Mouse (Mus musculus) liver, embryonic 11.5 days (tissue): Measurements from ENCODE around the gene Rps2. TPM values are rescaled to one million over a fixed set of nuclear protein-coding genes. Genes with fewer than 3 reads are reported as not detected.

Experiments
- ATAC-seq: fragments of 200-750 bp; cut with Nextera tagmentation; replicated peaks from 2 replicates; pipeline ENCODE4 v1.8.0; 2017; ENCODE audit warnings: moderate number of reproducible peaks, mild to moderate bottlenecking, moderate TSS enrichment, moderate library complexity; ENCODE audit not compliant: low FRiP score
- DNase-seq: peaks from one replicate; pipeline ENCODE4 v3.0.0-alpha.2; 2017; ENCODE audit warnings: low spot score
- H3K27ac ChIP-seq: fragments of 300-500 bp; sonication (generic); 2 replicates; pipeline ENCODE4 v1.5.1; 2014; ENCODE audit warnings: mild to moderate bottlenecking, low read depth, low read length, control low read depth
- H3K27me3 ChIP-seq: fragments of 300-500 bp; sonication (generic); replicated peaks from 2 replicates; pipeline ENCODE4 v1.6.1; 2014; ENCODE audit warnings: low read length, mixed read lengths; ENCODE audit not compliant: control insufficient read depth, insufficient read depth
- H3K36me3 ChIP-seq: fragments of 300-500 bp; sonication (generic); 2 replicates; pipeline ENCODE4 v1.6.1; 2014; ENCODE audit warnings: mild to moderate bottlenecking, low read length, moderate library complexity, mixed read lengths; ENCODE audit not compliant: control insufficient read depth, insufficient read depth
- H3K4me1 ChIP-seq: fragments of 300-500 bp; sonication (generic); replicated peaks from 2 replicates; pipeline ENCODE4 v1.6.1; 2014; ENCODE audit warnings: low read length, mixed read lengths; ENCODE audit not compliant: control insufficient read depth, insufficient read depth
- H3K4me2 ChIP-seq: fragments of 300-500 bp; sonication (generic); 2 replicates; pipeline ENCODE4 v1.6.1; 2014; ENCODE audit warnings: mild to moderate bottlenecking, control low read depth, moderate library complexity
- H3K4me3 ChIP-seq: fragments of 300-500 bp; sonication (generic); 2 replicates; pipeline ENCODE4 v1.5.1; 2014; ENCODE audit warnings: low read depth, low read length, control low read depth
- H3K9ac ChIP-seq: fragments of 300-500 bp; sonication (generic); 2 replicates; pipeline ENCODE4 v1.6.1; 2014; ENCODE audit warnings: low read depth, low read length, control low read depth
- H3K9me3 ChIP-seq: fragments of 300-500 bp; sonication (generic); 2 replicates; pipeline ENCODE4 v1.6.1; 2016; ENCODE audit warnings: low read length, inconsistent platforms, mixed read lengths; ENCODE audit not compliant: control insufficient read depth
- WGBS: fragments of 180-500 bp; shearing (Covaris S2); extraction: QIAGEN DNeasy Blood & Tissue Kit; methylation state at CpG from one replicate; pipeline ENCODE4 v1.1.7; 2014; 5-methylcytosine and 5-hydroxymethylcytosine counted together
- polyA plus RNA-seq: library from polyadenylated mRNA; unstranded; fragments of >200 nt; fragmentation: Nextera tagmentation; extraction: Ambion mirVana; gene quantifications from 2 replicates; pipeline ENCODE4 v1.2.1, GENCODE M21; 2014

Gene Rps2
- polyA plus RNA-seq, 1 experiment from 2014 or later, result 2,225 TPM

DNA sequence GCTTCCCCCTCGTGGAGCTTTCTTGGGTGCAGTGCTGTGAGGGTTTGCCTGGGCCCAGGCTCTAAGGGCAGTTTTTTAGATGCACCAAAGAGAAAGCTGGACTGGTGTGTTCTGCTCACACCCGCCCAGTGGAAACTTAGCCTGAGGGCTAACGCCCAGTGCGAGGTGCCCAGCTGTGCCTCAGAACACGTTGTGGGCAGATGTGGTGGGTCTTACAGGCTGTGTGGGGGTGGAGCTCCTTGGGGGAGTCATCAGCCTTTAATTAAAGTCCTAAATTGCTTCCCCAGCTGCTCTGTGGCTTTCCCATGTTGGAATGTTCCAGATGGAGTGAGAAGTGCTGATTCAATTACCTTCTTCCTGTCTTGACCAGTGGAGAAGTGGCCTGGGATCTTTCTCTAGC is 43.2 kb downstream of the Rps2 start:
- H3K4me2 ChIP-seq, result no peak overlapping the region
- ATAC-seq (no peak), DNase-seq (no peak)
- no peak overlapping the region for H3K9ac ChIP-seq
- H3K4me1 ChIP-seq, result no peaks in the 10 kb centered on the region
- peaks cover 20% of the 10 kb centered on the region for H3K27me3 ChIP-seq
- H3K9me3 ChIP-seq, result no peaks in the 10 kb centered on the region
- no peak overlapping the region for H3K4me3 ChIP-seq
- 50% methylated on average over 5 of the region's 5 CpGs for WGBS
- no peak overlapping the region for H3K27ac ChIP-seq
- no peaks in the 10 kb centered on the region for H3K36me3 ChIP-seq

DNA sequence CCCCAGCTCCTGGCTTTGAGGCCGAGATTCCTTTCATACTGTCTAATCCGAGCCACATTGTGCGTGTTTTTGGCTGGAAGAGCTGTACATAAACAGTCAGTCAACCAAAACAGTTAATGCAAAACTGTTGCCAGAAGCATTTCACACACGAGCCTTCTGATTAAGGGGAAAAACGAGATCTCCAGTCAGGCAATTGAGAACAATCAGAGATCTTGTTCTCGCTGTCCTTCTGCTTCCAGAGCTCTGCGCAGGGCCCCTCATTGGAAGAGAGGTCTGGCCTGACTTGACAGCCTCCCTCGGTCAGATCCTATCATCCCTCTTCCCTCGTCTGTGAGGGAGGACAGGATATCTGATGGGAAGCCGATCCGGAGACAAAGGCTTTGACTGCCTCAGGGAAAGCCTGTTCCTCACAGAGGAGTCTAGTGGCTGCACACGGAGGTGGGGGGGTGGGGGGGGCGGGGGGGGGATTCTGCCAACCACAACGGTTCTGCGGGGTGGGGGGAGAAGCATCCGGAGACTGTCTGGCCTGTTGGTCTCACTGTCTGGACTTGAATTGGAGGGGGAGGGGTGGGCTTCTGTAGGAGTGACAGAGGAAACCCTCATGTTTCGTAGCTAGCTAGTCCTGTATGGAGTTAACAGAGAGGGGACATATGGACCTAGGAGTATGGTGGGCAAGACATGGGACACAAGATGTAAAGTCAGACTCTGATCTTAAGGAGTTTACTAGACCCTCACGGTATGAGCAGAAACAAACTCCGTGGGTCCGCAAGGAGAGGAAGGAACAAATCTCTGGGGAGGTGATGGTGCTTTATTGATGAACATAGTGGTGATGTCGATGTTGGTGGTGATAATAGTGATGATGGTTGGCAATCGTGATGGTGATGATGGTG is 47.3 kb downstream of the Rps2 start:
- no peak overlapping the region for H3K4me3 ChIP-seq
- WGBS, result 41% methylated on average over 21 of the region's 22 CpGs
- H3K27me3 ChIP-seq, result peaks cover 22% of the 10 kb centered on the region
- no peak overlapping the region for H3K27ac ChIP-seq
- no peak overlapping the region for H3K4me2 ChIP-seq
- no peaks in the 10 kb centered on the region for H3K36me3 ChIP-seq
- ATAC-seq, result no peak
- no peaks in the 10 kb centered on the region for H3K4me1 ChIP-seq
- no peak overlapping the region for H3K9ac ChIP-seq
- DNase-seq, result no peak
- no peaks in the 10 kb centered on the region for H3K9me3 ChIP-seq

DNA sequence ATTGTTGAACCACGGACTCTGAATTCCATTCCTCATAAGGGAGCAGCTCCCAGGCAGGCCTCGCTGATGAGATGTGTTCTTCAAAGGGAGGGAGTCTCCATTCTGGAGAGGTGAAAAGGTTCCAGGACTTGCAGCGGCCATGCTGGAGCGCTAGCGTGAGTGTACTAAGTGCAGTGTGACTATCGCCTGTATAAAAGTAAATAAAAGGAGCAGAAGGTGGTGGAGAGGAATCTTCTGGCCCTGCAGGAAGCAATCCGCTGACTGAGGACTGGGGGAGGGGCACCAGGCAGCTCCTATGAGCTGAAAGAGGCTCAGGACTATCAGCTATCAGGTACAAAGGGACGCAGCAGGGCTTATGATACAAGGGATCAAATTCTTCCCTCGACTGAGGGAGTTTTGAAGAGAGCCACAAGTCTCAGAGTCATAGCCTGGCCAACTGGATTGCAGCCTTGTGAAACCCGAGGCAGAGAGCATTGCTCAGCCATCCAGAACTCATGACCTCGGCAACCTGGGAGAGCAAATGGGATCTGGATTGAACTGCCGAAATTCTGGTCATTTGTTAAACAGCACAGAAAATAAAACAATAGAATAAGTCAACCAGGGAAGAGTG is 48.5 kb downstream of the Rps2 start:
- ATAC-seq (no peak), DNase-seq (no peak)
- WGBS, result 27% methylated on average over 12 of the region's 12 CpGs
- no peak overlapping the region for H3K4me3 ChIP-seq
- no peak overlapping the region for H3K9ac ChIP-seq
- H3K9me3 ChIP-seq, result no peaks in the 10 kb centered on the region
- no peaks in the 10 kb centered on the region for H3K4me1 ChIP-seq
- no peak overlapping the region for H3K4me2 ChIP-seq
- no peak overlapping the region for H3K27ac ChIP-seq
- H3K27me3 ChIP-seq, result peaks cover 19% of the 10 kb centered on the region
- no peaks in the 10 kb centered on the region for H3K36me3 ChIP-seq

DNA sequence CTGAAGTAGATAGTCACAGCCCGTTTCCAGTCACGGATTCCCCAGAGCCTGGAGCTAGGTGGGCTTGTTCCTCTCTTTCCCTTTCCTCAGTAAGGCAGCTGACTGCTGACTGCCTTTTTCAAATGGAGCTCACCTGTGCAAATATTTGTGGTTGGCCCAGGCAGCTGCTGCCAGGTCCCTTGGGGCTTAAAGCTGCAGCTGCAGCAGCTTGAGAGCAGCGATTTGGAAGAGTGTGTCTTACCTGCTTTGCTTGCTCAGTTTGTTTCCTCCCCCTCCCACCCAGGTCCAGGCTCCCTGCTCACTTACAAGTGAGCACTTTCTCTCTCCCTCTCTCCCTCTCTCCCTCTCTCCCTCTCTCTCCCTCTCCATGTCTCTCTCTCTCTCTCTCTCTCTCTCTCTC is 51.2 kb downstream of the Rps2 start:
- Histone ChIP-seq H3K4me2 (no peak overlapping the region), H3K4me3 (no peak overlapping the region), H3K4me1 (no peaks in the 10 kb centered on the region), H3K27me3 (peaks cover 19% of the 10 kb centered on the region), H3K27ac (no peak overlapping the region), H3K9ac (no peak overlapping the region), H3K9me3 (no peaks in the 10 kb centered on the region), H3K36me3 (no peaks in the 10 kb centered on the region)
- WGBS, result 39% methylated on average over 3 of the region's 3 CpGs
- ATAC-seq, result no peak
- DNase-seq, result no peak

Other genes starting within 250 kb of the Rps2 start
- gene E4f1, start 247.8 kb upstream of the Rps2 start, polyA plus RNA-seq, result 20.0 and 23.5 TPM in 2 replicates
- 119 and 123 TPM in 2 replicates for gene Pgp, start 247.7 kb upstream of the Rps2 start, polyA plus RNA-seq
- gene Bricd5, start 244.2 kb upstream of the Rps2 start, polyA plus RNA-seq, result 0.25 and 0.26 TPM in 2 replicates
- gene Mlst8, start 239.0 kb upstream of the Rps2 start, polyA plus RNA-seq, result 22.3 TPM in 2 replicates
- gene Caskin1, start 229.5 kb upstream of the Rps2 start, polyA plus RNA-seq, result 0.47 and 0.56 TPM in 2 replicates
- gene Traf7, start 190.2 kb upstream of the Rps2 start, polyA plus RNA-seq, result 81.0 and 90.7 TPM in 2 replicates
- 2.0 and 2.4 TPM in 2 replicates for gene Rab26, start 183.9 kb upstream of the Rps2 start, polyA plus RNA-seq
- 8.7 and 12.2 TPM in 2 replicates for gene Pkd1, start 168.3 kb upstream of the Rps2 start, polyA plus RNA-seq
- gene Tsc2, start 85.5 kb upstream of the Rps2 start, polyA plus RNA-seq, result 53.5 and 55.2 TPM in 2 replicates
- 21.0 and 23.7 TPM in 2 replicates for gene Nthl1, start 85.4 kb upstream of the Rps2 start, polyA plus RNA-seq
- gene Slc9a3r2, start 67.8 kb upstream of the Rps2 start, polyA plus RNA-seq, result 23.6 and 25.1 TPM in 2 replicates
- 0.31 and 0.47 TPM in 2 replicates for gene Npw, start 59.7 kb upstream of the Rps2 start, polyA plus RNA-seq
- gene Zfp598, start 48.4 kb upstream of the Rps2 start, polyA plus RNA-seq, result 37.4 and 38.3 TPM in 2 replicates
- gene Syngr3, start 28.2 kb upstream of the Rps2 start, polyA plus RNA-seq, result 0.26 and 0.49 TPM in 2 replicates
- gene Gfer, start 22.0 kb upstream of the Rps2 start, polyA plus RNA-seq, result 64.2 and 74.7 TPM in 2 replicates
- 0.56 and 0.58 TPM in 2 replicates for gene Noxo1, start 21.9 kb upstream of the Rps2 start, polyA plus RNA-seq
- gene Tbl3, start 10.5 kb upstream of the Rps2 start, polyA plus RNA-seq, result 102 and 109 TPM in 2 replicates
- 0.25 and 0.27 TPM in 2 replicates for gene Rnf151, start 53 bp upstream of the Rps2 start, polyA plus RNA-seq
- gene Ndufb10, start 6.4 kb downstream of the Rps2 start, polyA plus RNA-seq, result 301 and 321 TPM in 2 replicates
- not detected in 2 replicates for gene Rpl3l, start 9.7 kb downstream of the Rps2 start, polyA plus RNA-seq
- gene Msrb1, start 18.5 kb downstream of the Rps2 start, polyA plus RNA-seq, result 30.7 and 31.0 TPM in 2 replicates
- 0.41 and 0.45 TPM in 2 replicates for gene Hs3st6, start 34.9 kb downstream of the Rps2 start, polyA plus RNA-seq
- gene Meiob, start 86.2 kb downstream of the Rps2 start, polyA plus RNA-seq, result 1.9 and 3.0 TPM in 2 replicates
- gene Hagh, start 122.0 kb downstream of the Rps2 start, polyA plus RNA-seq, result 53.8 and 56.3 TPM in 2 replicates
- gene Fahd1, start 132.2 kb downstream of the Rps2 start, polyA plus RNA-seq, result 38.3 and 38.6 TPM in 2 replicates
- 4.3 and 4.9 TPM in 2 replicates for gene Igfals, start 147.9 kb downstream of the Rps2 start, polyA plus RNA-seq
- 123 and 135 TPM in 2 replicates for gene Nubp2, start 168.2 kb downstream of the Rps2 start, polyA plus RNA-seq
- gene Spsb3, start 168.5 kb downstream of the Rps2 start, polyA plus RNA-seq, result 35.0 and 40.9 TPM in 2 replicates
- 21.9 and 23.4 TPM in 2 replicates for gene Eme2, start 177.0 kb downstream of the Rps2 start, polyA plus RNA-seq
- 123 and 129 TPM in 2 replicates for gene Mrps34, start 177.0 kb downstream of the Rps2 start, polyA plus RNA-seq
- gene Nme3, start 178.4 kb downstream of the Rps2 start, polyA plus RNA-seq, result 70.5 and 76.3 TPM in 2 replicates
- gene Mapk8ip3, start 218.9 kb downstream of the Rps2 start, polyA plus RNA-seq, result 19.8 and 28.0 TPM in 2 replicates
- 164 and 168 TPM in 2 replicates for gene Jpt2, start 242.6 kb downstream of the Rps2 start, polyA plus RNA-seq